In genomic region chr2:172613891-172614391, GRCm38 (mm10) we compare ENCODE assay signal across 8 mouse cellular contexts.
DNase-seq lines count a peak whose midpoint lies in the region; ATAC-seq lines count a peak whose summit lies in the region.

No protein-coding gene starts in this region.

- no peak overlapping the region for H3K27ac ChIP-seq in kidney, embryonic 16.5 days (ENCODE audit: low read length)
- no peak overlapping the region for H3K27ac ChIP-seq in intestine, embryonic 15.5 days
- H3K27ac ChIP-seq in neural tube, embryonic 13.5 days (replicated peaks), result no peak overlapping the region

- no peaks in the 10 kb centered on the region for H3K9me3 ChIP-seq in kidney, embryonic 16.5 days (ENCODE audit: low read length)
- no peaks in the 10 kb centered on the region for H3K9me3 ChIP-seq in intestine, embryonic 15.5 days
- H3K9me3 ChIP-seq in neural tube, embryonic 13.5 days, result no peaks in the 10 kb centered on the region

- H3K4me1 ChIP-seq in kidney, embryonic 16.5 days (ENCODE audit: insufficient read depth, low read length), result peaks cover 10% of the 10 kb centered on the region
- H3K4me1 ChIP-seq in intestine, embryonic 15.5 days (replicated peaks), result no peaks in the 10 kb centered on the region
- H3K4me1 ChIP-seq in neural tube, embryonic 13.5 days (replicated peaks), result peaks cover 17% of the 10 kb centered on the region

- peak overlapping the region; percentile 54 for H3K9ac ChIP-seq in kidney, embryonic 16.5 days (replicated peaks; ENCODE audit: low read length)
- H3K9ac ChIP-seq in intestine, embryonic 15.5 days, result peak overlapping the region; percentile 26; the same call in 1 of the 2 replicates
- peak overlapping the region; percentile 38 for H3K9ac ChIP-seq in neural tube, embryonic 13.5 days

- H3K4me3 ChIP-seq in kidney, embryonic 16.5 days (ENCODE audit: low read length), result peak overlapping the region; percentile 47
- peak overlapping the region; percentile 31 for H3K4me3 ChIP-seq in intestine, embryonic 15.5 days (replicated peaks)
- H3K4me3 ChIP-seq in neural tube, embryonic 13.5 days, result peak overlapping the region; percentile 28

- H3K4me2 ChIP-seq in kidney, embryonic 16.5 days (replicated peaks; ENCODE audit: low read depth, low read length), result peak overlapping the region; percentile 65
- peak overlapping the region; percentile 59 for H3K4me2 ChIP-seq in intestine, embryonic 15.5 days (replicated peaks)
- H3K4me2 ChIP-seq in neural tube, embryonic 13.5 days, result peak overlapping the region; percentile 54

- no peaks in the 10 kb centered on the region for H3K36me3 ChIP-seq in kidney, embryonic 16.5 days (ENCODE audit: insufficient read depth, low read length)
- H3K36me3 ChIP-seq in intestine, embryonic 15.5 days, result no peaks in the 10 kb centered on the region
- no peaks in the 10 kb centered on the region for H3K36me3 ChIP-seq in neural tube, embryonic 13.5 days

- ATAC-seq in kidney, embryonic 16.5 days (ENCODE audit: low FRiP score, low TSS enrichment), result peak; percentile 41; the same call in 1 of the 2 replicates
- ATAC-seq in intestine, embryonic 15.5 days, result 0 out of 2 replicates have a peak, but pooled peaks have one; percentile 34
- ATAC-seq in neural tube, embryonic 13.5 days (ENCODE audit: low read depth), result no peak
- no peak for ATAC-seq in erythroid progenitor cell, adult 5-6 weeks (replicated peaks; ENCODE audit: low FRiP score, poor library complexity, severe bottlenecking)

- peaks cover 16% of the 10 kb centered on the region for H3K27me3 ChIP-seq in kidney, embryonic 16.5 days (ENCODE audit: insufficient read depth, low read length)
- peaks cover 10% of the 10 kb centered on the region for H3K27me3 ChIP-seq in intestine, embryonic 15.5 days (replicated peaks)
- H3K27me3 ChIP-seq in neural tube, embryonic 13.5 days, result peaks cover 42% of the 10 kb centered on the region

- 1% methylated on average over 18 of the region's 18 CpGs for WGBS in kidney, embryonic 16.5 days
- 1% methylated on average over 18 of the region's 18 CpGs for WGBS in intestine, embryonic 15.5 days
- under 1% methylated on average over 18 of the region's 18 CpGs for WGBS in neural tube, embryonic 13.5 days

- no peak for DNase-seq in kidney, adult 8-10 months
- peak; percentile 49 for DNase-seq in embryo, embryonic 11 days
- DNase-seq in urinary bladder, adult 2 months (ENCODE audit: low spot score), result no peak
- no peak for DNase-seq in gastrocnemius, adult 8-10 months (ENCODE audit: low spot score in 2 of 2)

Comparison
In these comparisons a context has a peak if more than half of its experiments do, and no peak if none do; other contexts are left out.
1. ATAC-seq: peak in kidney, embryonic 16.5 days (single experiment) and intestine, embryonic 15.5 days (single experiment); none in neural tube, embryonic 13.5 days (single experiment) and erythroid progenitor cell, adult 5-6 weeks (single experiment).
2. Peak in every context shown above with its lines, with median percentiles within 50 percentile points of each other: H3K4me2 ChIP-seq, H3K4me3 ChIP-seq and H3K9ac ChIP-seq.